Mouse (Mus musculus): ENCODE data around the gene Lman2l.
A peak's percentile ranks its signal among the peaks of the same experiment; 100 is the strongest.

Gene Lman2l

GRCm38 (mm10) chr1:36444471-36445464 lies at the start of gene Lman2l:
TSS of gene Lman2l (minus strand) at chr1:36445271.
- peak; percentile 90 to 93 for DNase-seq (ENCODE audit: low spot score in 2 of 2)

- no peak for DNase-seq (ENCODE audit: low spot score in 2 of 2)
These were observed 48.2 kb upstream of the Lman2l start for GRCm38 (mm10) chr1:36493299-36493698.

DNA sequence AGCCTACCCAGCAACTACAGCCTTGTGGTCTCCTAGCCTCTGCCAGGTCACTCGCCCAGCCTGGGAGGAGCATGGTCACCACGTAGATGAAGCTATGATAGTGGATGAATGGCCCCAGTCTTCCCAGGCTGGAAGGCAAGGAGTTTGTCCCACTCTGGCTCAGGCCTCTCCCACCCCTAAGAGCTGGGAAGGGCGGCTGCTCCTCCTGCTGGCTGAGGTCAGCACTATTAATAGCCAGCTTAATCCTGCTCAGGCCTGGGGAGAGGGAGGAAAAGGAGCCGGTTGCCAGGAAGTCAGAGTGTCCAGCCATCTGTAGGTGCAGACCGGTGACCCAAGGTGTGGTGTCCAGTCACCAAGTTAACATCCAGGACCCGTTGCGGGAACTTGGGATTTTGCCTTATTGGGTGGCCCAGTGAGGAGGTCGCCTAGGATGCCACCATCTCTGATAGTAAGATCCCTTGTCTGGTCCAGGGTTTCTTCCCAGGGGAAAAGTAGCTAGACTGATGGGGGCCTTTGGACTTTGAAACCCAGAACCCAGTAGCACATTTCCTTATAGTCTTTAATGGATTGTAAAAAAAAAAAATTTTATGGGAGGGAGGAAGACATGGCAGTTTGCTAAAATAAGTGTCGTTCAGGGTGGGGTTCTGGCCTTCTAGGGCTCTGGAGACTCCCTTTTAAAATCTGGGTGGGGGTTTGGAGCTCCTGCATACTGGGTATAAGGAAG lies 47.5 kb upstream of the Lman2l start:
- peak; percentile 52 to 54 for DNase-seq (ENCODE audit: low spot score in 2 of 2)

GRCm38 (mm10) chr1:36489661-36490060 lies 44.6 kb upstream of the Lman2l start:
- no peak for DNase-seq (ENCODE audit: low spot score in 2 of 2)

DNA sequence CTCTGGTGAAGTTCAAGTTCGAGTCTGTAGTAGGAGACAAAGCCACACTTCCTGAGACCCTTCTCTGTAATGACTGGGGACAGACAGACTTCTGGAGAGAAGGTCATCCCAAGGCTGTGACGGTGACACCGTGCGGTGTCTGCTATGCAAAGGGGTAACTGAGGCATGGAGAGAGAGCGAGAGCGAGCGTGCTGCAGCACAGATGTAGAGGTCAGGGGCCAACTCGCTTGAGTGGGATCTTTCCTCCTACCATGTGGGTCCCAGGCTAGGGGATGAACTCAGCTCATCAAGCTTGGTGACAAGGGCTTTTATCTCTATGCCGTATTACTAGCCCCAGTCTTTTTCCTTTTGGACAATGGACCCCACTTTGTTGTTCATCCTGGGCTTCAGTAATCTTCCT lies 42.0 kb upstream of the Lman2l start:
- no peak for DNase-seq (ENCODE audit: low spot score in 2 of 2)

DNA sequence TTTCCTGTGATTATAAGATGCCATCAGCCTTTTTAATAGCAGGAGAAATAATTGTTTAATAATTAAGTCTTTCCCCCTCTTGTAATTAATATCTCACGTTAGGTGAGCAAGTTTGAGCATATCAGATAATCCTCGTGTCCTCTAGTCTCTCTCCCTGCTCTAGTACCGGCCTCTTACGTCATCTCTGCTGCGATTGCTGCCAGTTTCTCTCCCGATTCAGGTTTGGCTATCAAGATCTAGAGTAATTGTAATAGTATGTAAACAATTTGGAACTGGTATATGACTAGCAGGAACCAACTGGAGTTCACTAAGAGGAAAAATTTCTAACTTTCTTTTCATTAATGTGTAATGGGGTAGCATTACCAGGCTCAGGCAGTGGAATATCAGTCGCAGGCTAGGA lies 40.0 kb upstream of the Lman2l start:
- no peak for DNase-seq (ENCODE audit: low spot score in 2 of 2)

DNA sequence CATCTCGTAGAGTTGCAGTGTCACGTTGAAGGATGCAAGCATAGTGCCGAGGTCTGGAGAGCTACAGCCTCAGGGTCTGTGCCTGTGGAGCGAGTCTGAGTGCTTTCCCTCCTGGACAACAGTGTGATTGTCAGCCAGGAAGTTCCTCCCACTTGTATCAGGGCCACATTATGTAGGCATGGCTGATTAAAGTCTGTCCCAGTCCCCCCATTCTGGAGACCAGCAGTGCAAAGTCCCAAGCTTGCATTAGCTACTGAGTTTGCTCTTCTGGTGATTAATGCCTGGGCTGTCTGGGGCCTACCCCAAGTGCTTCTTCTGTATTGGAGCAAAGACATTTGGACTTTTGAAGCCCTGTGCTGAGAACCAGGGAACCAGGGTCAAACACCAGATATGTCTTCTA lies 38.8 kb upstream of the Lman2l start:
- DNase-seq (ENCODE audit: low spot score in 2 of 2) = no peak

- no peak for DNase-seq (ENCODE audit: low spot score in 2 of 2)
These were observed 35.1 kb upstream of the Lman2l start for GRCm38 (mm10) chr1:36479903-36480899.

GRCm38 (mm10) chr1:36478343-36478795 lies 33.3 kb upstream of the Lman2l start:
- DNase-seq (ENCODE audit: low spot score in 2 of 2) = no peak

DNA sequence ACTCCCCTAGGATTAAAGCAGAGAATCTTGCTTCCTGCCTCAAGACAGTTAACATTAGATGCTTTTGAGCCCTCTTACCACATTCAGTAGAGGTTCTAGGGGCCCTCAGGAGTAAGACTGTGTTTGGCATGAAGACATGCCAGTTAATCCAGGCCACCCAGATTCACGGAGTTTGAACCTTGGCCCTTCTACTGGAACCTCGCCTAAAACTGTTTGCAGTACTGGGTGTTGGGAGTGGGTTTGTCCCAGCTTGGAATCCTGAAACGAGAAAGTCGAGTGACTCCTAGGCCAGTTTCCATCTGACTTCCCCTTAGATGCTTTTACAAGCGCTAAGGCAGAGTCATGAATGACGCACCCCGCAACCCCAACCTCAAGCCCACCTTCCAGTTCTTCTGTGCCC lies 31.4 kb upstream of the Lman2l start:
- no peak for DNase-seq (ENCODE audit: low spot score in 2 of 2)

DNA sequence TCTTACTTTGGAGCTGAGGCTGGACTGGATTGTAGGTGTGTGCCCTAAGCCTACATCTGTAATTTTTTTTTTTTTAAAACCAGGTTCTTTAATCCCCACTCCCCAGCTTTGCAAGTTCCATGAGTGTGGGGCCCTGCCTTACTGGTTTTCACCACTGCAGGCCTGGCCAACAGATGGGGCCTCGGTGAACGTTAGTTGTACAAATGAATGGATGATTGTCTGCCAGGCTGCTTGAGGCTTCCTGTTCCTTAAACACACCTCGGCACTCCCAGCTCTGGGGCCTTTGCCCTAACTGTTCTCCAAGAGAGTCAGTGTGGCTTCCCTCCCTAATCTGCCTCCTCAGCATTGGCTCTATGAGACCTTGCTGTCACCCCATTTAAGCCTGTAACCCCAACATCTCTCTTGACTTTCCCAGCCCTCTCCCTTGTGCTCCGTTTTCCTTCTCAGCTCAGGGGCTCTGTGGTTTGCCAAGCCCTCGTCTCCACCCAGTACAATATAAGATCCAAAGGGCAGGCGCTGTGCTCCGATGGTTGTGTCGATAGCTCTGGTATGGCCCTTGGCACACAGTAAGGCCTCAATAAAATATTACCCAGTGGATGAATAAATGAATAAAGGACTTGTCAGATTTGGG lies 30.5 kb upstream of the Lman2l start:
- no peak for DNase-seq (ENCODE audit: low spot score in 2 of 2)

DNA sequence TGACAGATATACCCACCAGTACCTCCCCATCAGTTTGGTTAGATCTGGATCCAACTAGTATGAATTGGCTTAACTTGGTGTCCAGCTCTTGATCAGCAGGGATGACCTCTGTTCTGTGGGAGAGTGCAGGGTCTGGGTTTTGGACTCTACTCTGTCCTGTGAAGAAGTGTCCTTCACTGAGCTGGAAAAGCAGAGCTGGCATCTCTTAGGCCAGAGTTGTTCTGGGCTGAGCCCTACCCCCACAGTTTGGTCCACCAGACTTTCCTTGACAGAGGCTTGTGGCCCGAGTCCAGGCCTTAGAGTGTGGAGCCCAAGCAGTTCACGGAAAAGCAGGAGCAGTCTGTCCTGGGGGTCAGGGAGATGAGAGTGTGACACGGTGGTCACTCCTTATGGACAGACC lies 29.6 kb upstream of the Lman2l start:
- DNase-seq (ENCODE audit: low spot score in 2 of 2) = no peak

DNA sequence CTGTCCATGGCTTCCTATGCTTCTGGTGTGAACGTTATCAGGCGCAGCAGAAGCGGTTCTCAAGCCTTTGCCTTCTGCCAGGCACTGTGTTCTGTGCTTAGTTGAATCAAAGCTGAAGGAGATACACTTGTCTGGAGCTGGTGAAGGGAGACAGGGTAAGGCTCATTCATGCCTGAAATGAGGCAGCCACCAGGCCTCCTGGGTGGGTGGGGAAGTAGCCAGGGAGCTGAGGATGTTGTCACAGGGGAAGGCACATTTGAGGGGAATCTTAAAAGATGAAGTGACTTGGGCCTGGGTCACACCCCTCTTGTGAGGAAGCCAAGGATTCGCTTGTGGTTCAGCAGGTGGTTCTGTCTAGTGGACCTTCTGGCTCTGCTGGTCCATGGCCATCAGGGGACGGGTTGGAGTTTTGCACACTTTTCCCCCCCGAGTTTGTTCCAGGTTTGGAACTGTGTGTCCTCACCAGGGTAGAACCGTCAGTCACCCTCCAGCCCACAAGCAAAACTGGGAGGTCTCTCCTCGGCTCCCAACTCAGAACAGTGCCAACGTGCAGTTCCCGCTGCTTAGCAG lies 28.2 kb upstream of the Lman2l start:
- DNase-seq (ENCODE audit: low spot score in 2 of 2) = no peak

DNA sequence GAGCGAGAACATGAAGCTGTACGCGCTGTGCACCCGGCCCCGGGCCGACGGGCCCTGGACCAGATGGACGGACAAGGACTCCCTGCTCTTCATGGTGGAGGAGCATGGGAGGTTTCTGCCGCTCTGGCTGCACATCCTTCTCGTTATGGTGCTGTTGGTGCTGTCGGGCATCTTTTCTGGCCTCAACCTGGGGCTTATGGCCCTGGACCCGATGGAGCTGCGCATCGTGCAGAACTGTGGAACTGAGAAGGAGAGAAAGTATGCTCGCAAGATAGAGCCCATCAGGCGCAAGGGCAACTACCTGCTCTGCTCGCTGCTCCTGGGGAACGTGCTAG lies 27.0 kb upstream of the Lman2l start:
- no peak for DNase-seq (ENCODE audit: low spot score in 2 of 2)

DNA sequence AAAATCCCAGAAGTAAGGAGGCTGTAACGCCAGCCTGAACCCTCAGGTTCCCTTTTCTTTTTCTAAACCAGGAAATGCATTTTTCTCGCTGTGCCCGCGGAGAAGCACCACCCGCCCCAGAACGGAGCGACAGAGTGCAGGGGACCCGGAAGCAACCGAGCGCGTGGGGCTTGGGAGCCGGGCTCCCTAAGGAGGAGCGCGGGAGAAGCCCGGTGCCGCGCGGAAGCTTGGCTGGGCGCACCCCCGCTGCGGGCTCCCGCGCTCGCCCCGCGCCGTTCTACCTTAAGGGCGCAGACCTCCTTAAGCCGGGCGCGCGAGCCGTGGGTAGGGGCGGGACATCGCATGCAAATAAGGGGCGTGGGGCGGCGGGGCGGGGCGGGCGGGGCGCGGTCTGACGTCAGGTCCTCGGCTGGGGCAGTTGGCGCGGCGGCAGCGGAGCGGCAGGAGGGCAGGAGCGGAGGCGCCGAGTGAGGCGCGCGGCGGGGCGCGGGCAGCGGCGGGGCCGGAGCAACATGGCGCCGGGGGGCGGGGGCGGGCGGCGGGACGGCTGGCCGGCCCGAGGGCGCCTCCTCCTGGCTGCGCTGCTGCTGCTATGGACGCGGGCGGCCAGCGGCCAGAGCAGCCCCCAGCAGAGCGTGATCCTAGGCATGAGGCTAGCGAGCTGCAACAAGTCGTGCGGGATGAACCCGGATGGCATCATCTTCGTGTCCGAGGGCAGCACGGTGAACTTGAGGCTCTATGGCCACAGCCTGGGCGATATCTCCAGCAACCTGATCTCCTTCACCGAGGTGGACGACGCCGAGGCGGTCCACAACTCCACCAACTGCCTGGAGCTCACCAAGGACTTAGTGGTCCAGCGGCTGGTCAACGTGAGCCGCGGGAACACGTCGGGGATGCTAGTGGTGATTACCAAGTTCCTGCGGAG lies 26.4 kb upstream of the Lman2l start, which contains the start of gene Cnnm4:
Cnnm4 (plus strand) TSS at position 440 of the 925 bp plus-strand sequence.
- DNase-seq (ENCODE audit: low spot score in 2 of 2) = peak; percentile 71 to 77

GRCm38 (mm10) chr1:36469811-36470444 lies 24.9 kb upstream of the Lman2l start:
- peak in 1 of 2 experiments; percentile 35 for DNase-seq (ENCODE audit: low spot score in 2 of 2)

GRCm38 (mm10) chr1:36467446-36467845 lies 22.4 kb upstream of the Lman2l start:
- DNase-seq (ENCODE audit: low spot score in 2 of 2) = no peak

- DNase-seq (ENCODE audit: low spot score in 2 of 2) = no peak
These were observed 20.6 kb upstream of the Lman2l start for GRCm38 (mm10) chr1:36465641-36466160.

DNA sequence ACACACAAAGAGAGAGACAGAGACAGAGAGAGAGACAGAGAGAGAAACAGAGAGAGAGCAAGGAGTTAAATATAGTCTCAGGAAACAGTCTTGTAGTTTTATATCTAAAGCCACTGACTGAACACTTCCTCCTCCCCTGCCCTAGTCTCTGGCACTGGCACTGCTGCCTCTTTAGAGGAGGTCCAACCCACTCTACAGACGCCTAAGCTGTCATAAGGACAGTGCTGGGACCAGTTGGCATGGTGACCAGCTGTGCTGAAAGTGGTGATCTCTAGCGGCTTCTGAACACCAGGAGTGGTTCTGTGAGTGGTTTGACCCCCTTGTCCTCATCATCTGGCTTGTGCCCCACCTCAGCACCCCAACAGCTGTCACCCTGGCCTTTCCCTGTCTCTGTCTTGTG lies 16.8 kb upstream of the Lman2l start:
- no peak for DNase-seq (ENCODE audit: low spot score in 2 of 2)

All from urinary bladder, adult 18-20 months (tissue).